Mouse (Mus musculus): ENCODE measurements around the gene Slc6a6.

Gene Slc6a6

GRCm38 (mm10) chr6:91669270-91669669 lies 14.6 kb upstream of the Slc6a6 start:
- DNase-seq (ENCODE audit: low spot score), result no peak

- DNase-seq (ENCODE audit: low spot score), result no peak
Observed at GRCm38 (mm10) chr6:91670224-91670623, 13.6 kb upstream of the Slc6a6 start.

- DNase-seq (ENCODE audit: low spot score), result no peak
Observed at GRCm38 (mm10) chr6:91674757-91675350, 9.0 kb upstream of the Slc6a6 start.

- DNase-seq (ENCODE audit: low spot score), result no peak
Observed at GRCm38 (mm10) chr6:91678506-91679094, 5.3 kb upstream of the Slc6a6 start.

GRCm38 (mm10) chr6:91679095-91679577 lies 4.7 kb upstream of the Slc6a6 start:
- peak; percentile 76 for DNase-seq (ENCODE audit: low spot score)

GRCm38 (mm10) chr6:91679716-91680115 lies 4.1 kb upstream of the Slc6a6 start:
- DNase-seq (ENCODE audit: low spot score), result no peak

- DNase-seq (ENCODE audit: low spot score), result no peak
Observed at GRCm38 (mm10) chr6:91681841-91682240, 2.0 kb upstream of the Slc6a6 start.

GRCm38 (mm10) chr6:91683121-91683520 lies 732 bp upstream of the Slc6a6 start:
- peak; percentile 56 for DNase-seq (ENCODE audit: low spot score)

- DNase-seq (ENCODE audit: low spot score), result peak; percentile 46
Observed at GRCm38 (mm10) chr6:91684474-91684829, 599 bp downstream of the Slc6a6 start.

GRCm38 (mm10) chr6:91684831-91685532 lies 1.1 kb downstream of the Slc6a6 start:
- DNase-seq (ENCODE audit: low spot score), result no peak

GRCm38 (mm10) chr6:91685533-91685883 lies 1.7 kb downstream of the Slc6a6 start:
- DNase-seq (ENCODE audit: low spot score), result peak; percentile 62

- DNase-seq (ENCODE audit: low spot score), result no peak
Observed at GRCm38 (mm10) chr6:91685896-91686295, 2.0 kb downstream of the Slc6a6 start.

- no peak for DNase-seq (ENCODE audit: low spot score)
Observed at GRCm38 (mm10) chr6:91686597-91686996, 2.7 kb downstream of the Slc6a6 start.

GRCm38 (mm10) chr6:91688021-91688420 lies 4.2 kb downstream of the Slc6a6 start:
- DNase-seq (ENCODE audit: low spot score), result no peak

- no peak for DNase-seq (ENCODE audit: low spot score)
Observed at GRCm38 (mm10) chr6:91689231-91689630, 5.4 kb downstream of the Slc6a6 start.

- no peak for DNase-seq (ENCODE audit: low spot score)
Observed at GRCm38 (mm10) chr6:91690222-91690621, 6.4 kb downstream of the Slc6a6 start.

- DNase-seq (ENCODE audit: low spot score), result no peak
Observed at GRCm38 (mm10) chr6:91690646-91691045, 6.8 kb downstream of the Slc6a6 start.

- DNase-seq (ENCODE audit: low spot score), result no peak
Observed at GRCm38 (mm10) chr6:91691576-91691975, 7.7 kb downstream of the Slc6a6 start.

GRCm38 (mm10) chr6:91693301-91693886 lies 9.5 kb downstream of the Slc6a6 start:
- DNase-seq (ENCODE audit: low spot score), result no peak

GRCm38 (mm10) chr6:91694610-91695009 lies 10.8 kb downstream of the Slc6a6 start:
- DNase-seq (ENCODE audit: low spot score), result no peak

GRCm38 (mm10) chr6:91698831-91699230 lies 15.0 kb downstream of the Slc6a6 start:
- no peak for DNase-seq (ENCODE audit: low spot score)

- no peak for DNase-seq (ENCODE audit: low spot score)
Observed at GRCm38 (mm10) chr6:91699482-91700200, 15.8 kb downstream of the Slc6a6 start.

Measured in layer of hippocampus, adult 11-12 months (tissue).